Mouse (Mus musculus) cerebellum, postnatal 36 days (tissue): ENCODE results near the gene Tpgs1.
"Not testable (repeated sequence)": the region's sequence is repeated elsewhere in the genome, so short reads cannot be mapped to it uniquely, and the experiment has no call there.

Experiments
- DNase-seq, 2 experiments: peaks; one replicate each; pipeline ENCODE4 v3.0.0; 2021 to 2022; ENCODE audit warnings: mixed read lengths in 2 of 2

Tpgs1 gene

DNA sequence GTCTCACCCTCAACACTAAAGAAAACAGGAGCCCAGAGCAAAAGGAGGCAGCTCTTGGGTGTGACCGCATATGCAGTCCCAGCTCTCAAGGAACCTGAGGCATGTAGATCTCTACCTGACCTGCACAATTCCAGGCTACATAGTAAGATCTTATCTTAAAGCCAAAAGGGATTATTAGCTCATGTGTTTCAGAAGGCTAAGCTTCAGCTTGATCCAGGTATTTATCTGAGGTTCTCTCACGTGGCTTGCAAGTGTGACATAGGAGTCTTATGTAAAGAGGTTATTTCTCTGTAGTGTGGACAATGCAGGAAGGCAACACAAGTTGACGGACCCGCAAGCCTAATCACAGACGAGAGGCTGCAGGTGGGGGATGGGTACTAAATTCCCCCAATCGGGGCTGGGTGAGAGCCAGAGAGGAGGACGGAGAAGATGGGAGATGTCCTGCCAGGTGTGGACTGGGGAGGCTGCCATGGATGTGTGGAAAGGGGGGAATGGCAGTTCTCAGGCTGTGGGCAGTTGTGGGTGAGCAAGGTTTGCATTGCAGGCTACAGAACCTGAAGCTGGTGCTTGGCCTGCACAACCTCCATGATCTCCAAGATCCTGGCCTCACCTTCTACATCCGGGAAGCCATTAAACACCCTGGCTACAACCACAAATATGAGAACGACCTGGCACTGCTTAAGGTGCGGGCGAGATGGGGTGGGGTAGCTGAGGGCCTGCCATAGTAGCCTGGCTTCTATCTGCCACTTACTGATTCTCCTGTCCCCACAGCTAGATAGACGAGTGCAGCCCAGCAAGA, 24.6 kb downstream of the Tpgs1 start:
- DNase-seq = no peak

DNA sequence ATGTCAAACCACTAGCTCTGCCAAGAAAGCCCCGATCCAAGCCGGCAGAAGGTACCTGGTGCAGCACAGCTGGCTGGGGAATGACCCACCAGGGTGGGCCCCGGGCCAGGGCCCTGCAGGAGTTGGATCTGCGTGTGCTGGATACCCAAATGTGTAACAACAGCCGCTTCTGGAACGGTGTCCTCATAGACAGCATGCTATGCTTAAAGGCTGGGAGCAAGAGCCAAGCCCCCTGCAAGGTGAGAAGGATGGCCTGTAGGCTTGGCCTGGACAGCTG, 25.1 kb downstream of the Tpgs1 start:
- no peak for DNase-seq

DNA sequence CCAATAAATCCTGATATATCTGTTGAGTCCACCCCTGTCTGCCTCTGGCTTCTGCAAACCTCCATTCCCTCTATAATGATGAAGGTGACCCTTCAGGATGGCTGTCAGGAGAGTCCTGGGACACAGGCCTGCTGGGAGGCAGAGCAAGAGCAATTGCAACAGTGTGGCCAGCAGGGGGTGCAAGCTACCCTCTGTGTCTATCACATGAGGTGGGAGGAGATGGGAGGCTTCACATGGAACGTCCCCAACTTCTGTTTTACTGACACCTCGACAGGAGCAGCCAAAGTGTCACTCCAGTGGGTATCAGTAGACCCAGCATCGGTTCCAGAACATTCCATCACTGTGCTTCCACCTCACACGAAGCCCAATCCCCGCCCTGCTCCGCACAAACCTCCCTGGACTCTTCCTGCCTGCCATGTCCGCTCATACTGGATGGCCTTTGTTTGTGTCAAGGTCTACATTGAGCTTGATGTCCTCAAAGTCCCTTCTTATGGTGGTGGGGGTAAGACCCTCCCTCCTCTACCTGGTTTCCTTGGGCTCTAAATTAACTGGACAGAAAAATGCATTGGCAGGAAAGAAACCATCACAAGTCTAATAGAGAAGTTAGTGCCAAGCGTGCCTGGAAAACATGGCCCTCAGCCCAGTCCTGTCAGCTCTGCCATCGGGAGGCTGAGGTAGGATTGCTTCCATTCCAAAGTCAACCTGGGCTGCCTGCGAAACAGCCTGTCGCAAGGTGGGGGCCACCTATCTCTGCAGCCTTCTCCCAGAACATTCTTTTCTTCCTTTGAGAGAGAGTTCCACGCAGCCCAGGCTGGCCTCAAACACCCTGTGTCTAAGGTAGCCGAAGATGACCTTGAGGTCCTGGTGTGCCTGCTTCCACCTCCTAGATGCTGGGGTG, 26.3 kb downstream of the Tpgs1 start:
- peak; percentile 76 to 86 for DNase-seq

DNA sequence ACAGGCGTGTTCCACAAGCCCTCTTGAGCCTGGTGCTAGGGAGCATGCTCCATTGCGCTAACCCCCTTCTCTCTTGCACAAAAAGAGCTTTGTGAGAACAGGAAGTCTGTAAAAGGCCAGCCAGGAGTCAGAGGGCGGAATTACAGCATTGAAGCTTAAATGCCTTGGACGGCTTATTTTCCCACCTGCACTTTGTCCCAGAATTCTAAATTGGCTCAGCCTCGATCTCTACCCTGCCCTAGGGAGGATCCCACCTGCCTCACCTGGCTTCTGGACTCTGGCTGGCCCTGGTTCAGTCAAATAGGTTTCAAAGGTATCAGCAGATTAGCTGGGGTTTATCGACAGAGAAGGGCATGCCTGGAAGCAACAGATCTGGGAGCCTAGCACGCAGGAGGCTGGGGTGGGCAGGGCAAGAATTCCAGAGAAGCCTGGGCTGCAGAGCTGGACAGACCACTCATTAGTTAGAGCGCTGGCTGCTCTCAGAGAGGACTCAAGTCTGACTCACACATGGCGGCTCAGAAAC, 27.0 kb downstream of the Tpgs1 start:
- DNase-seq = no peak

GRCm38 (mm10) chr10:79697916-79698315, 28.7 kb downstream of the Tpgs1 start:
- peak; percentile 90 to 92 for DNase-seq

DNA sequence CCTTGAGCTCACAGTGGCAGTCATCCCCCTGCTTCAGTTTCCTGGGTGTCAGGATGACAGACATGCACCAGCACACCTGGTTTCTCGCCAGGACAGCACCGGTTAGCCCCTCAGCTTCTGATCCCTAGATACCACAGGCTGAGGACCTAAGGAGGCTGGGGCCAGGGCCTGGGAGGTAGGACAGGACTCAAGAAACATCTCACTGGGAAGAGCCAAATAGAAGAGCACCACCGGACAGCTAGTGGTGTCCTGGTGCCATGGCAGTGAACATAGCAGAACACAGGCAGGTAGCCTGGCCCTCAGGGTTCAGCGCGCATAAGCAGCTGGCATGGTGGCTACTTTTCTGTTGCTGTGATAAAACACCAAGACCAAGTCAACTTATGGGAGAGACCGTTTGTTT, 29.3 kb downstream of the Tpgs1 start:
- no peak for DNase-seq

DNA sequence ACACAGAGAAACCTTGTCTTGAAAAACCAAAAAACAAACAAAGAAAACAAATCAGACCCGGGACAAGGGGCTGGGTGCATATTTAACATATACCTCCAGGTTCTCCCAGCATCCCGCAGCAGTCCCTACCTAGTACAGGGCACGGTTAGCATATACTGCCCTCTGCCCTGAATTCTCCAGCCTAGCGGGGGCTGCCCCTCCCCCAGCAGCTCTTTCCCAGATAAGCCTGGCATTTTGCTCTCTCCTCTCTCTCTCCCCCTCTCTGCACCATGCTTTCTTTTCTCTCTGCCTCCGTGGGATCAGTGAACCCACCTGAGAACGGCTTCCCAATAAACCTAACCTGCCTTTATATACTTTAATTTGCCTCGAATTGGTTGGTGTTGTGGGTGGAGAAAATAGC, 31.5 kb downstream of the Tpgs1 start:
- no peak for DNase-seq

DNA sequence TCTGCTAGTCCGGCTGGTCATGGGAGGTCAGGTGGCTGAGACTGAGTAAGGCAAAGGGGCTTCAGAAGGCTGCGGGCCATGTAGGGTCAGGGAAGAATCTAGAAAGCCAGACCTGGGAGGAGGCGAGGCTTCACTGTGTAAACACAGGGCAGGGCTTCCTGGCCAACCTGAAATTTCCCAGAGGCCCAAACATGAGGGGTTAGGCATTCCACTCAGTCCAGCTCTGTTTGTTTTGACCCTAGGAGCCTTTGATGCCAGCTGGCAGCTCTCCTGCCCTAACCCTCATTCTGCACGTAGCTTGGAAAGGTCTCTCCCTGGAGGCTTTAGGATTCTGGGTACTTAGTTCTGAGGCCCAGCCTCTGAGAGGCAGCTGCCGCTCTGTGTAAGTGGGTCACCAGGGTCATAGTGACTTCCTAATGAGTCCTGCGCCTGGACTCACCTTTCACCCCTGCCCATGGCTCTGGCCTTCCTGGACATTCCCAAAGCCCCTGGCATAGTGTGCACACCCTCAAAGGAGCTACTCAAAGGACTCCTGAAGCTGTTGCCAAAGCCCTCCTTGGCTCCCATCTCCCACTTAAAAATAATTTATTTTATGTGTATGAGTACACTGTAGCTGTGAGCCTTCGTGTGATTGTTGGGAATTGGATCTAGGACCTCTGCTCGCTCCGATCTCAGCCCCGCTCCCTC, 32.4 kb downstream of the Tpgs1 start:
- DNase-seq = no peak

- not testable (repeated sequence) for DNase-seq
Measured at GRCm38 (mm10) chr10:79702970-79703369, 33.8 kb downstream of the Tpgs1 start.

GRCm38 (mm10) chr10:79703541-79703940, 34.4 kb downstream of the Tpgs1 start:
- no peak for DNase-seq

DNA sequence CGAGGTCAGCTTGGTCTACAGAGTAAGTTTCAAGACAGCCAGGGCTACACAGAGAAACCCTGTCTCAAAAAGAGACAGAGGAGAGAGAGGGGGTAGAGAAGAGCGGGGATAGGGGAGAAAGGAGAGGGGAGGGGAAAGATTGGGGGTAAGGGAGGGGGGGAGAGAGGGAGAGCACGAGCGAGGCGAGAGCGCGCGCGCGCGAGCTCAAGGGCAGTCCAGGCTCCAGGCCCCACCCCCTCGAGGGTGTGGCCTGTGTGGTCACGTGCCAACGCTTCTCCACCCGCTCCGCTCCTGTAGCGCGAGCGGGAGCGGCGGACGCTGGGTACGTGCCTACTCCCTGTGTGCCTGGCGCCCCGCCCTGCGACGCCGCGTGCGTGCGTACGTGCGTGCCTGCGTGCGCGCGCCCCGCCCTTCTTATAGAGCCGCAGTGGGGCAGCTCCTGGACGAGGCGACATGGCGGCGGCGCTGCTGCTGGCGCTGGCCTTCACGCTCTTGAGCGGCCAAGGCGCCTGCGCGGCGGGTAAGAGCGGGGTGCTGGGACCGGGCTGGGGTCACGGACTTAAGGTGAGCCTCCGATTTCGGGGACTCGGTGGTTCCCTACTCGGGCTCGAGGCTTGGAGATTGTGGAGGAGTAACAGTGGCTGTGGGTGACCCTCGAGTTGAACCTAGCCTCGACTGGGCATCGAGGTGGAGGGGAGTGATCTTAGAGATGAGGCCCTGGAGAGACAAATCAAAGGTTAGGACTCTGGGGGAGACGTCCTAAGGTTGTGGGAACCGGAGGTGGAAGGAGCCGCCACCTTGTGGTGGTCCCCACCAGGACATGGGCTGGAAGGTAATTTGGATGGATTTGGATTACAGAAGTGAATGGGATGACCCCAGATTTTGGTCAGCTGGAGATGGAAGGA, 35.1 kb downstream of the Tpgs1 start, which contains the start of gene Bsg:
Gene Bsg, plus strand, starts transcription at position 427 of the 905 bp plus-strand sequence.
- peak; percentile 98 to 100 for DNase-seq

- no peak for DNase-seq
Measured at GRCm38 (mm10) chr10:79704970-79705360, 35.8 kb downstream of the Tpgs1 start.

DNA sequence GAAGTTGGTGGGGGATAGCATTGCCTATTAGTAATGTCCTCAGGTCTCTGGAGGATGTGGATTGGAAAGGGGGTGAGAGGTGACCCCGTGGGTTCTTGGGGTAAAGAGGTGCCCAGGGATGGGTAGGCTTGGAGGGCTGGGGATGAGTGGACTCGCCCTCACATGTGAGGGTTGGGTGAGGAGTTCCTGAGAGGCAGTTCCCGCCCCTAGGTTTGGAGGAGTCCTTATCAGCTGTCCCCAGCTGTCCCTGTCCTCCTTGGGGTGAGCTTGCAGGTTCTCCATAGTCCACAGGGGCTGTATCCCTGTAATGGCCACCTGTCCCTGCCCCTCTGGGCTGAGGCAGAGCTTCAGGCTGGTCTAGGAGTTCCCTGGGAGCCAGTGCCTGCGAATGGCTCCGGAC, 36.8 kb downstream of the Tpgs1 start:
- no peak for DNase-seq

DNA sequence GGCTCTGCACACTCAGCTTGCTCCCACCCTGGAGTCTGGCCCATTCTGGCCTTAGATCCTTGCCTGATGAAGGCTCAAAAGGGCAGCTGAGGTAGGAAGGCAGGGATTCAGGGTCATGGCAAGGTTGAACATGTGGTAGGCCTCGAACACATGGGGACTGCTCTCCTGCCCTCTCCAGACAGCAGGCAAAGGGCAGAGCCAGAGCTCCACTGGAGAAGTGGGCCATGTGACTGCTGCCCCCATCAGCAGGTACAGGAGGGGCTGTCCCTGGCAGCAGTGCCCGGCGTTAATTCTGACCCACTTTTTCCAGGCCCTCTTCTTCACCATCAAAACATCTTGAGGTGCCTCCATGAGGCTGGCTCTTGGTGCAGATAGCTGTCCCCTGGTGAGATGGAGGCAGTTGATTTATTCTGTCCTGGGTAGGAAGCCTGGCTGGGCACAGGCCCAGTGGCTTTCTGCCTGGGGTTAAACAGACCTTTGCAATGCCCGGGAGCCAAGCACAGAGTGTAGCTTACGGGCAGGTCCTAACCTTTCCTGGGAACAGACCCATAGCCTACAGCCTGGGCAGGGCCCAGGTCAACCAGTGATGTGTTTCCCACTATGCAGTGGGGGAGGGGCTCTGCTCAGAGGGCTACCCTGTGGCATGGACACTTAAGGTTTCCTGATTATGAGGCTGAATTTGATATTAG, 37.4 kb downstream of the Tpgs1 start:
- DNase-seq = peak; percentile 53 to 54

DNA sequence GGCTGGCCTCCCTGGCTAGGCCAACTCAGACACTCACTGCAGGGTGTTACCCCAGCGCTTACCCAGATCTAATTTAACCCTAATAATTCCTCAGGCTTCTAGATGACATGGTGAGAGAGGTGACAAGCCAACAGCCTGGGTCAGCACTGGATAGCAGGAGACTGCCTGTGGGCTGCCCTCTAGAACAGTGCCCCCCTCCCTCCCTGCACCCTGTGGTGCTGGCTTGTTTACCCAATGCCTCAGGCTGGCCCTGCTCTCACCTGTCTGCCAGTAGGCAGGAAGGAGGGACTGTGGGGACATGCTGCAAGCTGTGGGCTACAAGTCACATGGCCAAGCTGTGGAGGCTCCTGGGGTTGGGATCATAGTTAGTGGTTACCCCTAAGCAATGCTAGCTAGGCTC, 38.0 kb downstream of the Tpgs1 start:
- peak; percentile 68 to 75 for DNase-seq

GRCm38 (mm10) chr10:79707759-79708158, 38.6 kb downstream of the Tpgs1 start:
- no peak for DNase-seq

DNA sequence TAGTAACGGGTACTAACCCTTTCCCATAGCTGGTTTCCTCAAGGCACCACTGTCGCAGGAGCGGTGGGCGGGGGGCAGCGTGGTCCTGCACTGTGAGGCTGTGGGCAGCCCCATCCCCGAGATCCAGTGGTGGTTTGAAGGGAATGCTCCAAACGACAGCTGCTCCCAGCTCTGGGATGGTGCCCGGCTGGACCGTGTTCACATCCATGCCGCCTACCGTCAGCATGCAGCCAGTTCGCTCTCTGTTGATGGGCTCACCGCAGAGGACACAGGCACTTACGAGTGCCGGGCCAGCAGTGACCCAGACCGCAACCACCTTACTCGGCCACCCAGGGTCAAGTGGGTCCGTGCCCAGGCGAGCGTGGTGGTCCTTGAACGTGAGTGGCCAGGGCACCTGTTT, 39.5 kb downstream of the Tpgs1 start:
- DNase-seq = no peak

GRCm38 (mm10) chr10:79709307-79709706, 40.1 kb downstream of the Tpgs1 start:
- DNase-seq = no peak

DNA sequence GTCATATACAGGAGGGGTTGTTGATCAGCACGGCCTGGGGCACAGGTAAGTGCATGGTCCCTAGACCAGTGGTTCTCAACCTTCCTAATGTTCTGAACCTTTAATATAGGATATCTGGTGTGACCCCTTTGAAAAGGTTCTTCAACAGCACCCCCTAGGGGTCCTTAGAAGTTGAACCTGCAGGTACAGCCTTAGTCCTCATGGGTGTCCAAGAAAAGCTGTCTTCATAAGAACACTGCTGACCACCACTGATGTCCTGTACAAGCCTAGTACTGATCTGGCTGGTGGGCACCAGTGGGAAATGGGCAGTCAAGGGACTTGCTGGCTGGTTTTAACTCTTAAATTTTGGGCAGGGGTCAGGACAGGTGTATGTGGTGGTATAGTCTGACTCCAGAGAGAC, 42.9 kb downstream of the Tpgs1 start:
- no peak for DNase-seq

DNA sequence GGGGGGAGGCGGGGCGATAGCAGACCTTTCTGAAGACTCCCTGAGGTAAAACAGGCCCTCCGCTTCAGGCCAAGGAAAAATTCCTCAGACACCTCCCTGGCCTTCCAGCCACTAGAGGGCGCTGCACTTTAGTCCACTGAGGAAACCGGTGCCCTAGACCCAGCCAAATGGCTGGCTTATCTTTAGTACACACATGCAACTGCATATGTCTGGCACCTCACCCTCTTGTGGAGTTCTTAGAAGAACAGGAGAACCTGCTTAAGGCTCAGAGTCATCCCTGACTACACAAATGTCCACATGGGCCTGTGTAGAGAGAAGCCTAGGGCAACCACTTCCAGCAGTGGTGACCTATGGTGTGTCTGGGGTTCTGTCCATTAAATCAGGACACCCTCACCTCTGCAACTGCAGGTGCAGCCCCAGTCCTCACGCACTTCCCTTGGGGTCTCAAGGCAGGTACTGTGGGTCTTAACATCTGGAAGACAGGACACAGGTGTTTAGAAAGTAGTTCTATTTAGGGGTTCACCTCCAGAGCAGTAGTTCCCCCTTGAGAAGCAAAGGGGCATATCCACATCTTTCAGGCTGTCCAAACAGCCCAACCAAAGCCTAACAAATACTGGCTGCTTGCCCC, 43.4 kb downstream of the Tpgs1 start:
- DNase-seq = peak; percentile 86

DNA sequence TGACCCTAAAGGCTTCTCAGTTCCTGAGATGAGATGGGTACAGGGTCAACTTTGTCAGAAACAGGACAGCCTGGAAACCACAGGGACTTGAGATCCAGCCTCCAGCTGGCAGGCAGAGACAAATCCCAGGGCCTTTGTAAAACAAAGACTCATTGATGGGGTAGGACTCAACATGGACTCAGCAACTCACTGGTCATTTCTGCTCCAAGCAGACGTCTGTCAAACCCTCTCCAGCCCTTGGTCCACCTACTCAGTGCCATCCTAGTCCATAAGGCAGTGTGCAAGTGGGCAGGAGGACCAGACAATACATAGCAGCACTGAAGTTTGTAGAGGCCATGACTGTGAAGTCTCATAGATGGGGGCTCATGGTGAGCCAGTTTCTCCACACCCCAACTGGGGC, 44.0 kb downstream of the Tpgs1 start:
- DNase-seq = no peak
